Mouse (Mus musculus) embryonic fibroblast, embryonic 13.5 days (primary cell): Measurements from ENCODE around the gene Ggcx.

Source experiments
- CTCF ChIP-seq: IDR thresholded peaks from 2 replicates; pipeline ENCODE4 v1.5.1; 2011; ENCODE audit warnings: mild to moderate bottlenecking, control low read depth, low read length, moderate library complexity, borderline replicate concordance; ENCODE audit not compliant: insufficient read depth
- POLR2A ChIP-seq: IDR thresholded peaks from 2 replicates; pipeline ENCODE4 v1.6.1; 2011; ENCODE audit warnings: low read depth, mild to moderate bottlenecking, control low read depth, low read length, moderate library complexity

- no peak for TF ChIP-seq CTCF
- no peak for TF ChIP-seq POLR2A
Observed at GRCm38 (mm10) chr6:72385258-72385657, 28.9 kb upstream of the Ggcx start.
